Mouse (Mus musculus) brain, adult 10 weeks (tissue): ENCODE data around the gene Rlim. TPM values are rescaled to one million over a fixed set of nuclear protein-coding genes. Genes with fewer than 3 reads are reported as not detected.

Source experiments
- polyA plus RNA-seq: library from polyadenylated mRNA; stranded (reverse); fragments of 350-450 nt; fragmentation: Illumina TruSeq; extraction: RNeasy Lipid Tissue Mini Kit (QIAGEN cat#74804); gene quantifications from one replicate; pipeline ENCODE4 v1.2.3, GENCODE M21; 2015; ENCODE audit warnings: low read depth, low replicate concordance

The Rlim gene
- polyA plus RNA-seq: 17.8 TPM

DNA sequence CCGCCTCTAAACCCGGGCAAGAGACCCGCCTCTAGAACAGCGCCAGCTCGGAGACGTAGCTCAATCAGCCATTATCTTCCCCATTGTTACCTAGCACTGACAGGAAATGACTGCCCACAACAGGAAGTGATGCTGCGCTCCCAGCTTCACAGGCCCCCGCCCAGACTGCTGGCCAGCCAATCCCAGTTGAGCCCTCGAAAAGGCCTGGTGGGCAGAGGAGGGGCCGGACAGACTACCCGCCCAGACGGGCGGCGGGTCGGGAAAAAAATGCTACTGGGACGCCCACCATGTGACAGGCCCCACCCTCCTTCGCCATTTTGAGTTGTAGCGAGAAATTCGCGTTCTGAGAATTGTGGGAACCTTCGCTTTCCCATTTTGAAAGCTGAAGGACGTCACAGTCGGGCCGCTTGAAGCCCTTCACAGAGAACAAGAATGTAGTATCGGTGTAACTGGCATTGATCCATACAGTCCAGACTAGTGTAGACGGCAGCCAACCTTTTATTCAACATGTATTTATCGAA is at the start of gene Rlim:
Gene Rlim, minus strand, starts transcription at position 116 of the 521 bp plus-strand sequence.

Other genes with a start within 250 kb of the Rlim start
- 19.0 TPM for gene Slc16a2, start 159.3 kb downstream of the Rlim start, polyA plus RNA-seq
- gene Nexmif, start 219.9 kb upstream of the Rlim start, polyA plus RNA-seq: 10.2 TPM